Mouse (Mus musculus) brain, embryonic 14.5 days (tissue): ENCODE measurements around the gene Zan.

Experiments used
- CTCF ChIP-seq: fragments of 200-500 bp; IDR thresholded peaks from 2 replicates; pipeline ENCODE4 v1.5.1; 2012; ENCODE audit warnings: inconsistent platforms, mild to moderate bottlenecking, moderate library complexity, borderline replicate concordance; ENCODE audit not compliant: insufficient read depth, insufficient read length; ENCODE audit errors: extremely low read depth
- POLR2A ChIP-seq: fragments of 200-500 bp; IDR thresholded peaks from 2 replicates; pipeline ENCODE4 v1.6.1; 2012; ENCODE audit warnings: mild to moderate bottlenecking, inconsistent platforms, borderline replicate concordance; ENCODE audit not compliant: poor library complexity, insufficient read depth, insufficient read length, severe bottlenecking; ENCODE audit errors: extremely low read depth

DNA sequence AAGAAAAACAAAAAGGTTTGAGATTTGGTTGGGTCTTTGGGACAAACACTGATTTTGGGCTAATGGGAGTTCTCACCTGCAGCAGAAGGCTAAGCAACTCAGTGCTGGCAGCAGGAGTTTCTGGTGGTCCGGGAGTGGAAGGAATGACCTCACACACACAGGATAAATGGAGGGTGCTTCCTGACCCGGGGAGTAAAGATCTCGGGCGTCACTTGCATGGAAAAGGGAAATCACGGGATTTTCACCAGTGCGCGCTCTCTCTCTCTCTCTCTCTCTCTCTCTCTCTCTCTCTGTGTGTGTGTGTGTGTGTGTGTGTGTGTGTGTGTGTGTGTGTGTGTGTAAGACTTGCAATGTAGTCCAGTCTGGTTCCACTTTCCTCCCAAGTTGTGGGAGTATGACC lies 129.0 kb downstream of the Zan start:
- TF ChIP-seq CTCF (no peak), POLR2A (no peak)
